Mouse (Mus musculus) intestine, embryonic 14.5 days (tissue): ENCODE results near the gene Arhgap15. TPM values are rescaled to one million over a fixed set of nuclear protein-coding genes. Genes with fewer than 3 reads are reported as not detected.

Source experiments
- ATAC-seq: fragments of 200-750 bp; cut with Nextera tagmentation; replicated peaks from 2 replicates; pipeline ENCODE4 v1.8.0; 2017; ENCODE audit warnings: low read depth, moderate number of reproducible peaks, moderate TSS enrichment, moderate library complexity; ENCODE audit not compliant: low FRiP score, low TSS enrichment
- DNase-seq: peaks from one replicate; pipeline ENCODE4 v3.0.0-alpha.2; 2018; ENCODE audit warnings: low spot score
- H3K27ac ChIP-seq: fragments of 300-500 bp; sonication (generic); 2 replicates; pipeline ENCODE4 v1.5.1; 2014; ENCODE audit warnings: low read depth, mild to moderate bottlenecking, control low read depth
- H3K27me3 ChIP-seq: fragments of 300-500 bp; sonication (generic); replicated peaks from 2 replicates; pipeline ENCODE4 v1.6.1; 2014; ENCODE audit warnings: low read length, control low read depth; ENCODE audit not compliant: control insufficient read depth, insufficient read depth
- H3K36me3 ChIP-seq: fragments of 300-500 bp; sonication (generic); 2 replicates; pipeline ENCODE4 v1.6.1; 2014; ENCODE audit warnings: low read length, control low read depth; ENCODE audit not compliant: control insufficient read depth, insufficient read depth
- H3K4me1 ChIP-seq: fragments of 300-500 bp; sonication (generic); replicated peaks from 2 replicates; pipeline ENCODE4 v1.6.1; 2014; ENCODE audit warnings: low read length, control low read depth, mixed read lengths; ENCODE audit not compliant: control insufficient read depth, insufficient read depth
- H3K4me2 ChIP-seq: fragments of 300-500 bp; sonication (generic); 2 replicates; pipeline ENCODE4 v1.6.1; 2014; ENCODE audit warnings: low read length
- H3K4me3 ChIP-seq: fragments of 300-500 bp; sonication (generic); 2 replicates; pipeline ENCODE4 v1.5.1; 2014; ENCODE audit warnings: low read depth, low read length, control low read depth, mixed read lengths
- H3K9ac ChIP-seq: fragments of 300-500 bp; sonication (generic); 2 replicates; pipeline ENCODE4 v1.6.1; 2014; ENCODE audit warnings: mild to moderate bottlenecking, low read length
- H3K9me3 ChIP-seq: fragments of 300-500 bp; sonication (generic); 2 replicates; pipeline ENCODE4 v1.6.1; 2016; ENCODE audit warnings: low read length, control low read depth; ENCODE audit not compliant: control insufficient read depth
- WGBS: fragments of 180-500 bp; shearing (Covaris S2); extraction: QIAGEN DNeasy Blood & Tissue Kit; methylation state at CpG from one replicate; pipeline ENCODE4 v1.1.7; 2014; 5-methylcytosine and 5-hydroxymethylcytosine counted together
- polyA plus RNA-seq: library from polyadenylated mRNA; unstranded; fragments of >200 nt; fragmentation: Nextera tagmentation; extraction: Ambion mirVana; gene quantifications from 2 replicates; pipeline ENCODE4 v1.2.1, GENCODE M21; 2014

Arhgap15 gene
- polyA plus RNA-seq, 1 experiment from 2014 or later = 1.5 TPM

- Histone ChIP-seq H3K36me3 (no peaks in the 10 kb centered on the region), H3K27ac (0 out of 2 replicates have a peak overlapping the region, but pooled peaks have one; percentile 78), H3K4me2 (no peak overlapping the region), H3K9ac (no peak overlapping the region), H3K4me3 (no peak overlapping the region), H3K27me3 (no peaks in the 10 kb centered on the region), H3K9me3 (no peaks in the 10 kb centered on the region), H3K4me1 (no peaks in the 10 kb centered on the region)
- ATAC-seq (no peak), DNase-seq (no peak)
- 90% methylated on average over 4 of the region's 4 CpGs for WGBS
Measured at GRCm38 (mm10) chr2:44354786-44355185, 606.2 kb downstream of the Arhgap15 start.

- H3K4me2 ChIP-seq = no peak overlapping the region
Measured at GRCm38 (mm10) chr2:44355316-44355715, 606.7 kb downstream of the Arhgap15 start.

GRCm38 (mm10) chr2:44356248-44356886 is 607.7 kb downstream of the Arhgap15 start:
- H3K4me3 ChIP-seq = no peak overlapping the region
- H3K36me3 ChIP-seq = no peaks in the 10 kb centered on the region
- H3K4me2 ChIP-seq = no peak overlapping the region
- no peak overlapping the region for H3K9ac ChIP-seq
- 40% methylated on average over 5 of the region's 5 CpGs for WGBS
- no peaks in the 10 kb centered on the region for H3K4me1 ChIP-seq
- 0 out of 2 replicates have a peak overlapping the region, but pooled peaks have one; percentile 34 for H3K27ac ChIP-seq
- H3K27me3 ChIP-seq = no peaks in the 10 kb centered on the region
- no peaks in the 10 kb centered on the region for H3K9me3 ChIP-seq
- ATAC-seq = no peak
- DNase-seq = no peak

More at GRCm38 (mm10) chr2:44355316-44355715, 606.7 kb downstream of the Arhgap15 start:
- Histone ChIP-seq H3K4me1 (no peaks in the 10 kb centered on the region), H3K36me3 (no peaks in the 10 kb centered on the region), H3K9me3 (no peaks in the 10 kb centered on the region), H3K9ac (no peak overlapping the region), H3K27me3 (no peaks in the 10 kb centered on the region), H3K27ac (peak overlapping the region; percentile 78), H3K4me3 (no peak overlapping the region)
- 55% methylated on average over 11 of the region's 11 CpGs for WGBS
- no peak for DNase-seq
- no peak for ATAC-seq

- H3K9me3 ChIP-seq = no peaks in the 10 kb centered on the region
- WGBS = 74% methylated on average over 6 of the region's 6 CpGs
- H3K27me3 ChIP-seq = no peaks in the 10 kb centered on the region
- H3K27ac ChIP-seq = peak overlapping the region; percentile 34; the same call in 1 of the 2 replicates
- H3K9ac ChIP-seq = no peak overlapping the region
- H3K4me2 ChIP-seq = no peak overlapping the region
- DNase-seq = no peak
- no peak overlapping the region for H3K4me3 ChIP-seq
- H3K4me1 ChIP-seq = no peaks in the 10 kb centered on the region
- ATAC-seq = no peak
- no peaks in the 10 kb centered on the region for H3K36me3 ChIP-seq
Measured at GRCm38 (mm10) chr2:44356887-44357251, 608.2 kb downstream of the Arhgap15 start.

GRCm38 (mm10) chr2:44380225-44380624 is 631.6 kb downstream of the Arhgap15 start:
- Histone ChIP-seq H3K27ac (no peak overlapping the region), H3K4me3 (no peak overlapping the region), H3K4me2 (no peak overlapping the region), H3K9ac (no peak overlapping the region), H3K9me3 (no peaks in the 10 kb centered on the region), H3K27me3 (no peaks in the 10 kb centered on the region), H3K36me3 (no peaks in the 10 kb centered on the region), H3K4me1 (no peaks in the 10 kb centered on the region)
- WGBS = 76% methylated on average over 2 of the region's 2 CpGs
- ATAC-seq (no peak), DNase-seq (no peak)

GRCm38 (mm10) chr2:44384541-44384940 is 635.9 kb downstream of the Arhgap15 start:
- 90% methylated on average over 6 of the region's 6 CpGs for WGBS
- Histone ChIP-seq H3K27me3 (no peaks in the 10 kb centered on the region), H3K4me2 (no peak overlapping the region), H3K36me3 (no peaks in the 10 kb centered on the region), H3K9me3 (no peaks in the 10 kb centered on the region), H3K27ac (no peak overlapping the region), H3K4me3 (no peak overlapping the region), H3K9ac (no peak overlapping the region), H3K4me1 (no peaks in the 10 kb centered on the region)
- ATAC-seq (no peak), DNase-seq (no peak)

GRCm38 (mm10) chr2:44389556-44389955 is 640.9 kb downstream of the Arhgap15 start:
- no peaks in the 10 kb centered on the region for H3K36me3 ChIP-seq
- no peak overlapping the region for H3K4me2 ChIP-seq
- WGBS = 81% methylated on average over 4 of the region's 4 CpGs
- H3K9ac ChIP-seq = no peak overlapping the region
- H3K4me3 ChIP-seq = no peak overlapping the region
- no peak for ATAC-seq
- no peaks in the 10 kb centered on the region for H3K27me3 ChIP-seq
- no peak overlapping the region for H3K27ac ChIP-seq
- no peaks in the 10 kb centered on the region for H3K9me3 ChIP-seq
- DNase-seq = no peak
- H3K4me1 ChIP-seq = no peaks in the 10 kb centered on the region

- H3K27ac ChIP-seq = no peak overlapping the region
- no peak for ATAC-seq
- H3K36me3 ChIP-seq = no peaks in the 10 kb centered on the region
- H3K9me3 ChIP-seq = no peaks in the 10 kb centered on the region
- no peak overlapping the region for H3K4me3 ChIP-seq
- H3K4me2 ChIP-seq = no peak overlapping the region
- DNase-seq = no peak
- no peak overlapping the region for H3K9ac ChIP-seq
- 83% methylated on average over 8 of the region's 8 CpGs for WGBS
- H3K27me3 ChIP-seq = no peaks in the 10 kb centered on the region
- no peaks in the 10 kb centered on the region for H3K4me1 ChIP-seq
Measured at GRCm38 (mm10) chr2:44393789-44394188, 645.2 kb downstream of the Arhgap15 start.

GRCm38 (mm10) chr2:44394956-44395501 is 646.4 kb downstream of the Arhgap15 start:
- H3K4me1 ChIP-seq = no peaks in the 10 kb centered on the region
- H3K9me3 ChIP-seq = no peaks in the 10 kb centered on the region
- no peak overlapping the region for H3K9ac ChIP-seq
- H3K4me2 ChIP-seq = no peak overlapping the region
- no peaks in the 10 kb centered on the region for H3K36me3 ChIP-seq
- no peak overlapping the region for H3K27ac ChIP-seq
- no peak for DNase-seq
- WGBS = 60% methylated on average over 6 of the region's 6 CpGs
- H3K27me3 ChIP-seq = no peaks in the 10 kb centered on the region
- no peak for ATAC-seq
- no peak overlapping the region for H3K4me3 ChIP-seq
